Mouse (Mus musculus) ES-Bruce4 (cell line): Measurements from ENCODE around the gene Fnbp1.

Experiments used
- CTCF ChIP-seq: IDR thresholded peaks from one replicate; pipeline ENCODE4 v1.8.1; 2011; ENCODE audit warnings: low read depth, low read length
- EP300 ChIP-seq: IDR thresholded peaks from 2 replicates; pipeline ENCODE4 v1.6.1; 2011; ENCODE audit warnings: low read depth, low read length; ENCODE audit not compliant: insufficient read depth
- POLR2A ChIP-seq: IDR thresholded peaks from one replicate; pipeline ENCODE4 v1.8.1; 2011; ENCODE audit warnings: low read length; ENCODE audit not compliant: insufficient read depth

DNA sequence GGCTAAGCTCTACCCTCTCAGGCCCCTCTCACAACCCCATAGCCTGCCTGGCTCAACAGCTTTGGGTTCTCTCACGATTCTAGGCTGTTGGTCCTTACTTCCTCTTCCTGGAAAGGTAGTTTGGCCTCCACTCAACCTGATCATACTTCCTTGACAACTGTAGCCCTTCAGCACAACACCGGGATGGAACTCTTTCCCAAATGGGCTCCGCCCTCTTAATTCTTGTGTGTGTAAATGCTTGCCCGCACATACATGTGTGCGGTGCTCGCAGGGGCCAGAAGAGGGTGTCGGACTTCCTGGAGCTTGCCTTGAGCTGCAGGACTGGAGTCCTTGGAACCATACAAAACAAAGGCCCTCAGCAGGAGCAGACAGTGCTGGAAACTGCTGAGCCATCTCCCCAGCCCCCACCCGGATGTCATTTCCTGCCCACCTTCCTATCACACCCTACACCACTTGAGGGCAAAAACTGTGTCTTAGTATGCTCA, 11.0 kb downstream of the Fnbp1 start:
- TF ChIP-seq CTCF: no peak
- TF ChIP-seq POLR2A: no peak
- peak; percentile 89 for TF ChIP-seq EP300
